Mouse (Mus musculus): ENCODE measurements around the gene Snrpe.

- TF ChIP-seq GATA1 (IDR thresholded peaks at IDR 0.05; ENCODE audit: low read length) = no peak
- no peak for TF ChIP-seq TAL1 (IDR thresholded peaks at IDR 0.05; ENCODE audit: low read length)
Measured at GRCm38 (mm10) chr1:133618311-133618710, 8.2 kb upstream of the Snrpe start.
